Mouse (Mus musculus) lung, postnatal 25 days (tissue): Measurements from ENCODE around the gene Gbx2.

Experiments used
- DNase-seq: peaks from one replicate; pipeline ENCODE4 v3.0.0; 2022; ENCODE audit warnings: low spot score

Gene Gbx2

GRCm38 (mm10) chr1:89935493-89936348 lies 4.7 kb upstream of the Gbx2 start:
- no peak for DNase-seq

GRCm38 (mm10) chr1:89934316-89935260 lies 3.6 kb upstream of the Gbx2 start:
- no peak for DNase-seq

GRCm38 (mm10) chr1:89933786-89934185 lies 2.8 kb upstream of the Gbx2 start:
- DNase-seq = no peak

- DNase-seq = no peak
Observed at GRCm38 (mm10) chr1:89933028-89933427, 2.0 kb upstream of the Gbx2 start.

GRCm38 (mm10) chr1:89932616-89933015 lies 1.6 kb upstream of the Gbx2 start:
- DNase-seq = no peak

GRCm38 (mm10) chr1:89932021-89932423 lies 1.0 kb upstream of the Gbx2 start:
- no peak for DNase-seq

GRCm38 (mm10) chr1:89930551-89930950 lies 428 bp downstream of the Gbx2 start:
- DNase-seq = no peak

GRCm38 (mm10) chr1:89929721-89930505 lies 1.1 kb downstream of the Gbx2 start:
- no peak for DNase-seq

- DNase-seq = no peak
Observed at GRCm38 (mm10) chr1:89929181-89929580, 1.8 kb downstream of the Gbx2 start.

- no peak for DNase-seq
Observed at GRCm38 (mm10) chr1:89928676-89929075, 2.3 kb downstream of the Gbx2 start.

- no peak for DNase-seq
Observed at GRCm38 (mm10) chr1:89927061-89927661, 3.8 kb downstream of the Gbx2 start.

GRCm38 (mm10) chr1:89926583-89927060 lies 4.4 kb downstream of the Gbx2 start:
- no peak for DNase-seq

GRCm38 (mm10) chr1:89925501-89926190 lies 5.3 kb downstream of the Gbx2 start:
- no peak for DNase-seq

GRCm38 (mm10) chr1:89923642-89924020 lies 7.3 kb downstream of the Gbx2 start:
- DNase-seq = no peak

- DNase-seq = no peak
Observed at GRCm38 (mm10) chr1:89922883-89923641, 7.9 kb downstream of the Gbx2 start.

- DNase-seq = no peak
Observed at GRCm38 (mm10) chr1:89922282-89922681, 8.7 kb downstream of the Gbx2 start.

- no peak for DNase-seq
Observed at GRCm38 (mm10) chr1:89921806-89922205, 9.2 kb downstream of the Gbx2 start.

GRCm38 (mm10) chr1:89919206-89919605 lies 11.8 kb downstream of the Gbx2 start:
- no peak for DNase-seq

- DNase-seq = no peak
Observed at GRCm38 (mm10) chr1:89918111-89918510, 12.9 kb downstream of the Gbx2 start.

GRCm38 (mm10) chr1:89913611-89914010 lies 17.4 kb downstream of the Gbx2 start:
- DNase-seq = no peak
